Mouse (Mus musculus) forebrain, embryonic 13.5 days (tissue): ENCODE measurements at regions not wholly inside any gene's neighbourhood (a gene's known extent, or its start where the extent isn't known, plus 50 kb on each side); places are given as distances from the start of the nearest gene placed in this dataset.
"Not testable (repeated sequence)": the region's sequence is repeated elsewhere in the genome, so short reads cannot be mapped to it uniquely, and the experiment has no call there.

ENCODE experiments used
- ATAC-seq: fragments of 200-750 bp; cut with Nextera tagmentation; 2 replicates; pipeline ENCODE4 v1.8.0; 2017
- H3K27ac ChIP-seq: fragments of 300-500 bp; sonication (generic); 2 replicates; pipeline ENCODE4 v1.5.1; 2015; ENCODE audit warnings: inconsistent platforms, mild to moderate bottlenecking, moderate library complexity
- H3K27me3 ChIP-seq: fragments of 300-500 bp; sonication (generic); 2 replicates; pipeline ENCODE4 v1.6.1; 2015; ENCODE audit warnings: mild to moderate bottlenecking, inconsistent platforms
- H3K36me3 ChIP-seq: fragments of 300-500 bp; sonication (generic); 2 replicates; pipeline ENCODE4 v1.6.1; 2015; ENCODE audit warnings: mild to moderate bottlenecking, inconsistent platforms; ENCODE audit not compliant: poor library complexity, severe bottlenecking
- H3K4me1 ChIP-seq: fragments of 300-500 bp; sonication (generic); 2 replicates; pipeline ENCODE4 v1.6.1; 2015; ENCODE audit warnings: inconsistent platforms
- H3K4me2 ChIP-seq: fragments of 300-500 bp; sonication (generic); 2 replicates; pipeline ENCODE4 v1.6.1; 2015; ENCODE audit warnings: inconsistent platforms, mild to moderate bottlenecking, moderate library complexity
- H3K4me3 ChIP-seq: fragments of 300-500 bp; sonication (generic); 2 replicates; pipeline ENCODE4 v1.5.1; 2015; ENCODE audit warnings: mild to moderate bottlenecking, inconsistent platforms
- H3K9ac ChIP-seq: fragments of 300-500 bp; sonication (generic); 2 replicates; pipeline ENCODE4 v1.6.1; 2015; ENCODE audit warnings: mild to moderate bottlenecking, inconsistent platforms
- H3K9me3 ChIP-seq: fragments of 300-500 bp; sonication (generic); replicated peaks from 2 replicates; pipeline ENCODE4 v1.6.1; 2016; ENCODE audit warnings: inconsistent platforms
- WGBS: fragments of 180-500 bp; shearing (Covaris S2); methylation state at CpG from one replicate; pipeline ENCODE4 v1.1.7; 2015; 5-methylcytosine and 5-hydroxymethylcytosine counted together

- no peak for ATAC-seq
- no peaks in the 10 kb centered on the region for H3K4me1 ChIP-seq
- H3K27me3 ChIP-seq = no peaks in the 10 kb centered on the region
- H3K36me3 ChIP-seq = no peaks in the 10 kb centered on the region
- no peak overlapping the region for H3K9ac ChIP-seq
- H3K9me3 ChIP-seq = no peaks in the 10 kb centered on the region
- WGBS = 93% methylated on average over 2 of the region's 2 CpGs
- no peak overlapping the region for H3K4me2 ChIP-seq
- no peak overlapping the region for H3K4me3 ChIP-seq
- no peak overlapping the region for H3K27ac ChIP-seq
These were observed 1970.7 kb downstream of the 9330182O14Rik start for GRCm38 (mm10) chr15:42104816-42105215.

GRCm38 (mm10) chr15:42107106-42107505 lies 1972.9 kb downstream of the 9330182O14Rik start:
- Histone ChIP-seq H3K27ac (no peak overlapping the region), H3K9ac (no peak overlapping the region), H3K4me3 (no peak overlapping the region), H3K36me3 (no peaks in the 10 kb centered on the region), H3K4me2 (no peak overlapping the region), H3K4me1 (no peaks in the 10 kb centered on the region), H3K9me3 (no peaks in the 10 kb centered on the region), H3K27me3 (no peaks in the 10 kb centered on the region)
- no peak for ATAC-seq

GRCm38 (mm10) chr15:42111811-42112210 lies 1977.6 kb downstream of the 9330182O14Rik start:
- H3K4me3 ChIP-seq = no peak overlapping the region
- H3K4me1 ChIP-seq = no peaks in the 10 kb centered on the region
- no peaks in the 10 kb centered on the region for H3K27me3 ChIP-seq
- no peak overlapping the region for H3K4me2 ChIP-seq
- H3K9me3 ChIP-seq = no peaks in the 10 kb centered on the region
- no peak overlapping the region for H3K27ac ChIP-seq
- WGBS = 55% methylated on average over 5 of the region's 5 CpGs
- H3K9ac ChIP-seq = no peak overlapping the region
- no peak for ATAC-seq
- H3K36me3 ChIP-seq = no peaks in the 10 kb centered on the region

GRCm38 (mm10) chr15:42127471-42127870 lies 1993.3 kb downstream of the 9330182O14Rik start:
- Histone ChIP-seq H3K9ac (no peak overlapping the region), H3K9me3 (no peaks in the 10 kb centered on the region), H3K4me1 (no peaks in the 10 kb centered on the region), H3K27ac (no peak overlapping the region), H3K4me3 (no peak overlapping the region), H3K4me2 (no peak overlapping the region), H3K27me3 (no peaks in the 10 kb centered on the region), H3K36me3 (no peaks in the 10 kb centered on the region)
- ATAC-seq = no peak
- 75% methylated on average over 1 of the region's 1 CpGs for WGBS

DNA sequence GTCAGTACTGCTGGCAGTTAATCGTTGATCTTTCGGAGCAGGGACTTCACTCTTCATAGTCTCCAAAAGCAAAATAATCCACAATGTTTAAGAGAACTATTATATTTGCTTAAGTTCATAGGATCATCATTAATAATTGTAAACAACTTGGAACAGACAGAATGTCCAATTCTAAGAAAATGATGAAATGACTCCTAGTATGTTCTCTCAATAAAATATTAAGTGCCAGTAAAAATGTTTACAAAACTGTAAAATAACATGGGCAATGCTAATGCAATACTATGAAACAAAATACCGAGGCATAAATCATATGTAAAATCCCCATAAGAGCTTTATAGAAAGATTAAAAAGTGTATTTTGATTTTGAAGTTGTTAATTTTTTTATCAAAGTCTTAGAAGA lies 1994.8 kb downstream of the 9330182O14Rik start:
- WGBS = 92% methylated on average over 3 of the region's 3 CpGs
- H3K4me2 ChIP-seq = no peak overlapping the region
- no peak overlapping the region for H3K9ac ChIP-seq
- no peak for ATAC-seq
- no peaks in the 10 kb centered on the region for H3K36me3 ChIP-seq
- no peaks in the 10 kb centered on the region for H3K9me3 ChIP-seq
- no peaks in the 10 kb centered on the region for H3K27me3 ChIP-seq
- no peak overlapping the region for H3K27ac ChIP-seq
- H3K4me3 ChIP-seq = no peak overlapping the region
- no peaks in the 10 kb centered on the region for H3K4me1 ChIP-seq

- H3K4me3 ChIP-seq = no peak overlapping the region
- no peak overlapping the region for H3K27ac ChIP-seq
- H3K4me2 ChIP-seq = no peak overlapping the region
- no peaks in the 10 kb centered on the region for H3K9me3 ChIP-seq
- no peak for ATAC-seq
- H3K4me1 ChIP-seq = no peaks in the 10 kb centered on the region
- H3K27me3 ChIP-seq = no peaks in the 10 kb centered on the region
- H3K36me3 ChIP-seq = no peaks in the 10 kb centered on the region
- no peak overlapping the region for H3K9ac ChIP-seq
These were observed 2032.4 kb downstream of the 9330182O14Rik start for GRCm38 (mm10) chr15:42166546-42166945.

DNA sequence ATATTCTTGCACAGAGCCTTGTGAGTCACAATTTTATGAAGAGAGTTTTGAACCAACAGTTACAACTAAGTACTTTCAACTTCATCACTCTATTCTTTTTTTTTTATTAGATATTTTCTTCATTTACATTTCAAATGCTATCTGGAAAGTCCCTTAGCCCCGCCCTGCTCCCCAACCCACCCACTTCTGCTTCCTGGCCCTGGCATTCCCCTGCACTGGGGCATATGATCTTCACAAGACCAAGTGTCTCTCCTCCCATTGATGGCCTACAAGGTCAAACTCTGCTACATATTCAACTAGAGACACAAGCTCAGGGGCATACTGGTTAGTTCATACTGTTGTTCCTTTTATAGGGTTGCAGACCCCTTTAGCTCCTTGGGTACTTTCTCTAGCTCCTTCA lies 2043.6 kb downstream of the 9330182O14Rik start:
- H3K9me3 ChIP-seq, H3K27ac ChIP-seq, H3K9ac ChIP-seq, H3K4me3 ChIP-seq, H3K36me3 ChIP-seq, ATAC-seq, H3K27me3 ChIP-seq, H3K4me2 ChIP-seq, H3K4me1 ChIP-seq: not testable (repeated sequence)
- WGBS = 94% methylated on average over 1 of the region's 1 CpGs

- H3K27ac ChIP-seq = no peak overlapping the region
- no peaks in the 10 kb centered on the region for H3K36me3 ChIP-seq
- no peak overlapping the region for H3K4me2 ChIP-seq
- peaks cover 5% of the 10 kb centered on the region; the same call in 1 of the 2 replicates for H3K4me1 ChIP-seq
- 23% methylated on average over 5 of the region's 5 CpGs for WGBS
- no peak overlapping the region for H3K9ac ChIP-seq
- no peak overlapping the region for H3K4me3 ChIP-seq
- ATAC-seq = peak; percentile 82
- no peaks in the 10 kb centered on the region for H3K27me3 ChIP-seq
- no peaks in the 10 kb centered on the region for H3K9me3 ChIP-seq
These were observed 2073.2 kb downstream of the 9330182O14Rik start for GRCm38 (mm10) chr15:42207187-42207846.

DNA sequence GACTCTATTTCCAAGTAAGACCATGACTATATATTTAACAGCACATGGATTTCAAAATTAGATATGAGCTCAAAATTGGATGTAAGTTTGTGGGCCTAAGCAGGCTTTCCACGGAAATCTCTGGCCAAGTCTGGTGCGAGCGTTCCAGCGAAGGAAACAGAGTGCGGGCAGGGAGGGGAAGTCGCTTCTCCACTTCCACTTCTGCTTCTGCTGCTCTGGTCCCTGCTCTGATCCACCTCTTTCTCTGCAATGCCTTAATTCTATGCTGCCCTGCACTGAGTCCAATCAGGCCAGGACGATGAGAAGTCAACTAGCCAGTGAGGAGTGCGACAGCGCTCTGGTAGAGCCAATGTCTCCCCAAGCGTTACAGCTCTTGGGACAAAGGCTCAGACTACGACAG lies 2085.3 kb downstream of the 9330182O14Rik start:
- ATAC-seq = no peak
- H3K4me3 ChIP-seq = no peak overlapping the region
- H3K9me3 ChIP-seq = no peaks in the 10 kb centered on the region
- H3K36me3 ChIP-seq = no peaks in the 10 kb centered on the region
- no peak overlapping the region for H3K27ac ChIP-seq
- no peaks in the 10 kb centered on the region for H3K27me3 ChIP-seq
- no peaks in the 10 kb centered on the region for H3K4me1 ChIP-seq
- H3K9ac ChIP-seq = no peak overlapping the region
- no peak overlapping the region for H3K4me2 ChIP-seq
- WGBS = 91% methylated on average over 11 of the region's 11 CpGs

GRCm38 (mm10) chr15:42220005-42220404 lies 2085.8 kb downstream of the 9330182O14Rik start:
- 82% methylated on average over 3 of the region's 3 CpGs for whole genome bisulfite sequencing
- Histone ChIP-seq H3K27me3 (no peaks in the 10 kb centered on the region), H3K4me2 (no peak overlapping the region), H3K9ac (no peak overlapping the region), H3K27ac (no peak overlapping the region), H3K4me3 (no peak overlapping the region), H3K9me3 (no peaks in the 10 kb centered on the region), H3K36me3 (no peaks in the 10 kb centered on the region), H3K4me1 (no peaks in the 10 kb centered on the region)
- no peak for ATAC-seq

- Histone ChIP-seq H3K4me1 (no peaks in the 10 kb centered on the region), H3K9me3 (no peaks in the 10 kb centered on the region), H3K36me3 (no peaks in the 10 kb centered on the region), H3K4me3 (no peak overlapping the region), H3K4me2 (no peak overlapping the region), H3K27me3 (no peaks in the 10 kb centered on the region), H3K9ac (no peak overlapping the region), H3K27ac (no peak overlapping the region)
- no peak for ATAC-seq
- 73% methylated on average over 1 of the region's 1 CpGs for WGBS
These were observed 2090.8 kb downstream of the 9330182O14Rik start for GRCm38 (mm10) chr15:42225006-42225405.

GRCm38 (mm10) chr15:42231692-42232091 lies 2097.5 kb downstream of the 9330182O14Rik start:
- H3K4me2 ChIP-seq = no peak overlapping the region
- H3K36me3 ChIP-seq = no peaks in the 10 kb centered on the region
- no peak overlapping the region for H3K9ac ChIP-seq
- ATAC-seq = no peak
- no peaks in the 10 kb centered on the region; the same call in 1 of the 2 replicates for H3K9me3 ChIP-seq
- no peaks in the 10 kb centered on the region for H3K27me3 ChIP-seq
- no peaks in the 10 kb centered on the region for H3K4me1 ChIP-seq
- no peak overlapping the region for H3K4me3 ChIP-seq
- H3K27ac ChIP-seq = no peak overlapping the region
- 92% methylated on average over 3 of the region's 3 CpGs for WGBS

DNA sequence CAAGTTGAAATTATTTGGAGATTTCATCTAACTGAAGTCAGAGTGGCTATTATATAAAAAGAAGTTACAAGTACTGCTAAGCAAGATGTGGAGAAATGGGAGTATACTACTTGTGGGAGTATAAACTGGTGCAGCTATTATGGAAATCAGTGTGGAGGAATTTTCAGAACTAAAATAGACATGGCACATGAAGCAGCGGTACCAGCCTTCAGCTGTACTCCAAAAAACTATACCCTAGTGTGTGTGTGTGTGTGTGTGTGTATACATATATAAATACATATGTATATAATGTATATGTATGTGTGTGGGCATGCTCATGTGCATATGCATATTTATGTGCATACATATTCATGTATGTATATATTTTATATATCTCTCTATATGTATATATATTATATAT lies 2112.6 kb downstream of the 9330182O14Rik start:
- no peaks in the 10 kb centered on the region for H3K36me3 ChIP-seq
- no peak for ATAC-seq
- H3K4me1 ChIP-seq = no peaks in the 10 kb centered on the region
- H3K9ac ChIP-seq = no peak overlapping the region
- H3K27ac ChIP-seq = no peak overlapping the region
- 86% methylated on average over 1 of the region's 1 CpGs for WGBS
- H3K4me3 ChIP-seq = no peak overlapping the region
- H3K27me3 ChIP-seq = no peaks in the 10 kb centered on the region
- H3K4me2 ChIP-seq = no peak overlapping the region
- no peaks in the 10 kb centered on the region for H3K9me3 ChIP-seq
